11 mouse cellular contexts compared by ENCODE assay signal in the genomic region with DNA sequence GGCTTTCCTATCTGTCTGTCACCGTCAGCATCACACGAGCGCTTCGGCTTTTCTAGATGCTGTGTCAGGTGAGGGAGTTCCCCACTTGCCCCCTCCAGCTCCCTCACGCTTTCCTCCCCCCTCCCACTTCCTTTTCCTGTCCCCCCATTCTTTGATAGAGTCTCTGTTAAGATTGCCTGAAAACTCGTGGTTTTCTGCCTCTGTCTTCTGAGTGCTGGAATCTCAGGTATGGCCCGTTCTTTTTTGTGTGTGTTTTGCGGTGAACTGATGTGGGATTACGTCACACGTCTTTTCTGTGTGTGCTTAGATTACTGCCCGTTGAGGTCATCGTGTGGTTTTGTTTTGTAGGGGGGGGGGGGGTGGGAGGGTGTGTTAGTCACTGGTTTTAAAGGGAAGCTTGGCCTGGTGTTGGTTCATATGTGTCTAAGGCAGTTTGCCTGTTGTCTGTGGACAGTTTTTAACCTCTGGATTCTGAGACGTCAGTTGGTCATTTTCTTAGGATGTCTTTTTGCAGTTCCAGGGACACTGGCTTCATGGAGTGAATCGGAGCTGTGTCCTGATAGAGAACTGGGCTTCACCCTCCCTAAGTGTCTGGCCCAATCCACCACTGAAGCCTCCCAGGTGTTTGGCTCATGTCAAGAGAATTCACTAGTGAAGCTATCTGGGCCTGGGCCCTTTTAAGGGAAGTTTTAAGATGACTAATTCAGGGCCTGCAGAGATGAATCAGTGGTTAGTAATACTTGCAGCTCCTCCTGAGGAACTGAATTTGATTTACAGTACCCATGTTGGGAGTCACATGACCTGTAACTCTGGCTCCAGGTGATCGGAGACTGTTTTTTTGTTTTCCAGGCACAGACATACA. TPM values are rescaled to one million over a fixed set of nuclear protein-coding genes. Genes with fewer than 3 reads are reported as not detected.
A peak's percentile ranks its signal among the peaks of the same experiment; 100 is the strongest.
DNase-seq lines count a peak whose midpoint lies in the region.
"Had no signal": no experiment of that assay in that cellular context is flagged by ENCODE, and none has a peak within 500 bp of the region (broad histone marks: within the 10 kb centered on the region; RNA-seq: fewer than 3 reads in every experiment).

No protein-coding gene starts in this region.

- H3K27me3 ChIP-seq in megakaryocyte, embryonic 14.5 days (replicated peaks): no peaks in the 10 kb centered on the region
- H3K27me3 ChIP-seq: heart, embryonic 15.5 days had no signal

- H3K4me3 ChIP-seq in megakaryocyte, embryonic 14.5 days (replicated peaks): peak overlapping the region; percentile 65
- H3K4me3 ChIP-seq: heart, embryonic 15.5 days had no signal

- peaks cover 94% of the 10 kb centered on the region for H3K4me1 ChIP-seq in megakaryocyte, embryonic 14.5 days

- peaks cover 63% of the 10 kb centered on the region for H3K36me3 ChIP-seq in megakaryocyte, embryonic 14.5 days (replicated peaks; ENCODE audit: low read length)

- intact Hi-C loops in heart, postnatal 10 days (cut with DNase I): no loop called here

- peak; percentile 51 for DNase-seq in lung, postnatal 36 days
- no peak for DNase-seq in lung, postnatal 10 days
- DNase-seq in T-cell, adult 2 months (ENCODE audit: low spot score): peak; percentile 82
- DNase-seq in thymus, postnatal 36 days: peak; percentile 38 to 52
- DNase-seq in adrenal gland, adult 2 months: no peak
- no peak for DNase-seq in heart, postnatal 10 days
- no peak for DNase-seq in right cerebral cortex, adult 2 months (ENCODE audit: low spot score in 2 of 2)
- DNase-seq: forebrain, postnatal 0 days; kidney, adult 11 months had no signal

- H3K9me3 ChIP-seq in megakaryocyte, embryonic 14.5 days: no peaks in the 10 kb centered on the region
- H3K9me3 ChIP-seq: heart, embryonic 15.5 days had no signal

RNA-seq across cellular contexts. Expression of a gene that starts 29.3 kb away (rescaled TPM):
- polyA plus RNA-seq in megakaryocyte, embryonic 14.5 days (2012; ENCODE audit: insufficient read depth, low replicate concordance): 186 and 225 TPM in 2 replicates
- 10 to 100 TPM; 12.6 to 22.7 TPM for total RNA-seq in adrenal gland, adult 2 months (2021)
- polyA plus RNA-seq in adrenal gland, adult 2 months (2012; rRNA removed): 28.4 and 29.4 TPM in 2 replicates
- 1 to 10 TPM; 8.4 to 9.5 TPM for total RNA-seq in heart, postnatal 10 days (2021)

Comparison
In these comparisons a context has a peak if more than half of its experiments do, and no peak if none do; other contexts are left out.
1. DNase-seq: peak in lung, postnatal 36 days (single experiment), T-cell, adult 2 months (single experiment) and thymus, postnatal 36 days (2 of 2); none in lung, postnatal 10 days (single experiment), adrenal gland, adult 2 months (single experiment), heart, postnatal 10 days (0 of 2) and right cerebral cortex, adult 2 months (0 of 2).